Mouse (Mus musculus): ENCODE results near the gene Nsun2.
"Not testable (repeated sequence)": the region's sequence is repeated elsewhere in the genome, so short reads cannot be mapped to it uniquely, and the experiment has no call there.

Nsun2 gene

GRCm38 (mm10) chr13:69553024-69553423 lies 19.5 kb downstream of the Nsun2 start:
- no peak for DNase-seq (ENCODE audit: low spot score in 2 of 2)

- no peak for DNase-seq (ENCODE audit: low spot score in 2 of 2)
Measured at GRCm38 (mm10) chr13:69554255-69554654, 20.7 kb downstream of the Nsun2 start.

DNA sequence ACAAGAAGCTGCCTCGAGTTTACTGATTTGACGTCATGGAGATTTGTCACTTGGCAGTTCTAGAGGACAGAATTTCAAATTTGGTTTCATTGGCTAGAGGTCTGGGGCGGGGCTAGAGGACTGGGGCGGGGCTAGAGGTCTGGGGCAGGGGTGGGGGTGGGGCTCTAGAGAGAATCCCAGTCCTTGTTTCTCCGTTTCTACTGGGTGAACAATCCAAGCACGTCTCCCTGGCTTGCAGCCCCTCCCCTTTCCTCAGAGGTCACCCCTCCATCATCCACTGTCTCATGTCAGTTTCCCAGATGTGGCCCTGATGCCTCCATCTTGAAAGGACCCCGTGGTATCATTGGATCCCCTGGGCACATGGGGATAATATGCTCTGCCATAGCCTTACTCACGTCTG lies 21.5 kb downstream of the Nsun2 start:
- no peak for DNase-seq (ENCODE audit: low spot score in 2 of 2)

- DNase-seq (ENCODE audit: low spot score in 2 of 2): no peak
Measured at GRCm38 (mm10) chr13:69555957-69556482, 22.5 kb downstream of the Nsun2 start.

DNA sequence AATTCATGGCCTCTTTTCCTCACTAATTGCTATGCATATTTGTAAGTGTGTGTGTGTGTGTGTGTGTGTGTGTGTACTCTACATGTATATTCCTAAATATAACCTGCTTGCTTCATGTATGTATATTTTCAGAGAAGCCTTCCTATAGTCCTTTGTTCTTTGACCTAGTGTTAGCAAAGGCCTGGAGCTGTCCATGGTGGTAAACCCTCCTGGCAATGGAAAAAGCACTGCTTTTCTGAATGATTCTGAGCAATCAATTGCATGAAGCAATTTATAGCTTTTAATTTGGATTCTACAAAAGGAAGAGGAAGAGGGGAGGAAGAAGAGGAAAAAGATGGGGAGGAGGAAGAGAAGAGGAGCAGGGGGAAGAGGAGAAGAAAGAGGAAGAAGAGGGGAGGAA lies 23.2 kb downstream of the Nsun2 start:
- DNase-seq (ENCODE audit: low spot score in 2 of 2): no peak

GRCm38 (mm10) chr13:69558098-69558660 lies 24.6 kb downstream of the Nsun2 start:
- no peak for DNase-seq (ENCODE audit: low spot score in 2 of 2)

- DNase-seq (ENCODE audit: low spot score in 2 of 2): no peak
Measured at GRCm38 (mm10) chr13:69559291-69559961, 25.9 kb downstream of the Nsun2 start.

GRCm38 (mm10) chr13:69562004-69562403 lies 28.5 kb downstream of the Nsun2 start:
- no peak for DNase-seq (ENCODE audit: low spot score in 2 of 2)

DNA sequence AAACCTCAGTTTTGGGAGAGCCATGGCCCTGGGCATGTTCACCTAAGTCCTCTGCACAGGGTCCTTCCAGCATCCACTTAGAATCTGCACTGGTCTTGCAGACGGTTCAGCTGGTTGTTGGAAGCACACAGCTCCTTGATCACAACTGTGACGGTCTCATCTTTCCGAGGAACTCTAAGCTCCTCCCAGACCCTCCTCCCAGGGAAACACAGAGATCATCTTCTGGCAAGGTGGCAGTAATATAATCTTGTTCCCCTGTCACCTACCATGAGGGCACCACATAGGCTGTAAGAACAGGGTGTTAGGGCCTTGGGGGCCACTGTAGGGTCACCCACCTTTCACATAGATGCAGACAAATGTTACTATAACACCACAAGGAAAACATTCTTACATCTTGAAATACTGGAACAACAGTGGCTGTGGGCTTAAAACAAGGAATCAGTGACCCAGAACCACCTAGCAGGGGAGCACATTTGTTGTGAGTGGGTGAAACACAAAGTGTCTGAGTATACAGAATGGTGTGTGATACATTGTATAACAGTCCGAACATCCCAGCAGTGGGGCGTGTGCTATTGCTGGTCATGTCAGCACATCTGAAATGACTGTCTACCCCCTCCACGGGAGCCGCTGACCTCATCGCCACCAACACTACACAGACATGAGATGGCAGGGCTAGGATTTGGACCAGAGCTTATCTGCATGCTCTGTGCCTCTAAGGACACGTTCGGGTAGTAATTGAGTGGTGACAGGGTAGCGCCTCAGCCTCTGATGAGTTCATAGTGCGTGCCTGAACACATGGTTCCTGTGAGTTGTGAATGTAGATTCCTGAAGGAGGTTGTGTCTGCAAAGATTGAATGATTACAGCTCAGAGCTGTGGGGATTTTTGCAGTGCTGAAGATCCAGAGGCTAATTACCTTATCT lies 29.4 kb downstream of the Nsun2 start:
- no peak for DNase-seq (ENCODE audit: low spot score in 2 of 2)

GRCm38 (mm10) chr13:69563905-69564304 lies 30.4 kb downstream of the Nsun2 start:
- no peak for DNase-seq (ENCODE audit: low spot score in 2 of 2)

DNA sequence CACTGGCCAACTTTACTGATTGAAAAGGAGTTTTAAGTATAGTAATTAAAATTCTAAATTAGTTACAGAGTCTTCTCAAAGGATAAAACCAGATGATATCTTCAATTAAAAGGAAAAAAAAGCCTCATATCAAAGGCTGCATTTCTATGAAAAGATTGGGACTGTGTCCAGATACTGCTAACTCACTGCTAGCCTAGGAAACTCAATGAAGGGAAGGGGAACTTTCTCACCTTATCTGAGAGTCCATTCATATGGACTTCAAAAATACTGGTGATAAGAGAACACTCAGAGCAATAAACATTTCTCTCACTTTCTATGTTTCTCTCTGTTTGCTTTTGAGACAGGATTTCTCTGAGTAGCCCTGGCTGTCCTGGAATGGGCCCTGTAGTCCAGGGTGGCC lies 31.0 kb downstream of the Nsun2 start:
- no peak for DNase-seq (ENCODE audit: low spot score in 2 of 2)

GRCm38 (mm10) chr13:69565401-69565800 lies 31.9 kb downstream of the Nsun2 start:
- DNase-seq (ENCODE audit: low spot score in 2 of 2): not testable (repeated sequence)

DNA sequence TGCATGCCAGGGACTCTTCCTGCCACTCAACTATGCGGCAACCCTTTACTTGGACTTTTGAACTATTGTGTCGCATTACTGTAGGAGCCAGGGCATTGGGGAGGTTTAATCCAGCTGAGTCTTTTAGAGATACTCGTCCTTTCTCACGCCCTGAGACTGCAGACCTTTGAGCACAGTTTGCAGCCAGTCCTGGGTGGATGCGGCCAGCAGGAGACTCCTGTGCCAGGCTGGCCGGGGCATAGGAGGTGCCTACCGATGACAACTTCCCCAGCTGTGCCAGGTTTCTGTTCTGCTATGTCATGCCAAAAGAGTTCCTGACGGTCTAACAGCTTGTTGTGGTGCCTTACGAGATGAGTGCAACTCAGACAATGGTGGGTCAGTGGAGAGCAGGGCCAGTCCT lies 35.7 kb downstream of the Nsun2 start:
- DNase-seq (ENCODE audit: low spot score in 2 of 2): no peak

DNA sequence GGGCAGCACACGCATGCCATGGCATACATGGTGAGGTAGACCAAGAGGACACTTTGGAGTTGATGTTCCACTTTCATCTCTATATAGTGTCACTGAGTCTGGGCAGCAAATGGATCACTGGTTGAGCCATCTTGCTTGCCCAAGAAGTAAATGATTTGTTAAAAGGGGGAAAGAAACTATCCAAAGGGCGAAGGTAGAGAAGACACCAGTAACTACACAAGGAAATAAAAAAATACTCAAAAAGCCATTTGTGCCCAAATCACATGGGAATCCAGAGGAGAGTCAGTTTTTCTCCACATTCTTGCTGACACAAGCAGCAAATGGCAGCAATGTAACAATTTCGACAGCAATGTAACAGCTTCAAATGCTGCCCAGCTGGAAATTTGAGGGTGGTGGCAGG lies 39.0 kb downstream of the Nsun2 start:
- no peak for DNase-seq (ENCODE audit: low spot score in 2 of 2)

GRCm38 (mm10) chr13:69576676-69577075 lies 43.1 kb downstream of the Nsun2 start:
- no peak for DNase-seq (ENCODE audit: low spot score in 2 of 2)

GRCm38 (mm10) chr13:69577181-69577834 lies 43.8 kb downstream of the Nsun2 start:
- DNase-seq (ENCODE audit: low spot score in 2 of 2): no peak

- DNase-seq (ENCODE audit: low spot score in 2 of 2): no peak
Measured at GRCm38 (mm10) chr13:69582411-69582810, 48.9 kb downstream of the Nsun2 start.

GRCm38 (mm10) chr13:69583591-69583990 lies 50.0 kb downstream of the Nsun2 start:
- DNase-seq (ENCODE audit: low spot score in 2 of 2): no peak

DNA sequence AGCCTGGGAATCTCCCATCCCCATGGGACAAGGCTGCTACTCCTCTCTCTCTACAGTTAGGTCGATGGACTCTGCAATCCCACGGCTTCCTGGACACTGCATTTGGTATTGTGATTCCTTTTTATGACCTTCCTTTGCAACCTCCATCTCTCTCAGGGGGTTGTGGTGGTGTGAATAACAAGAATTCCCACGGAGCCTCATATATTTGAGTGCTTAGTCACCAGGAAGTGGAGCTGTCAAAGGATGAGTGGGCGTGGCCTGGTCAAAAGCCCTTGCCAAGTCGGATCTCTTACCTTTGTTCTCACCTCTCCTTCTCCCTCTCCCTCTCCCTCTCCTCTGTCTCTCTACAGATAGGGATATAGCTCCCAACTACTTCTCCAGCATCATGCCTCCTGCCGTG lies 52.3 kb downstream of the Nsun2 start:
- DNase-seq (ENCODE audit: low spot score in 2 of 2): no peak

- DNase-seq (ENCODE audit: low spot score in 2 of 2): no peak
Measured at GRCm38 (mm10) chr13:69586337-69586736, 52.8 kb downstream of the Nsun2 start.

DNA sequence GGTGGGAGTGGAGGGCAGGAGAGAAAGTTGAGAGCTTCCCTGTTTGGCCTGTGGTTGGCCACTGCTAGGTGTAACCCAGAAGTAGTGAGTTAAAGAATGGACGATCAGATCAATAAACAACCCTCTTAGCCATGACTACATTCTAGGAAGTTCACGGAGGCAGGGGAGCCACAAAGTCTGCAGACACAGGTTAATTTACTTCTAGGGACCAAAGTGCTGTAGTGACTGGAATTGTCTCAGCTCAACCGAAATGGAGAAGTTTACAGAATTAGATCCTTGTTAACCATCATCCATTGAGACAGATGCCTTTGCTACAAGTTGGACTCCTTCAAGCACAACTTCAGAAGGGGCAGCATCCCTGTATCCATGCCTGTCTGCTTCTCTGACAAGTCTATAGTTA lies 54.3 kb downstream of the Nsun2 start:
- no peak for DNase-seq (ENCODE audit: low spot score in 2 of 2)

DNA sequence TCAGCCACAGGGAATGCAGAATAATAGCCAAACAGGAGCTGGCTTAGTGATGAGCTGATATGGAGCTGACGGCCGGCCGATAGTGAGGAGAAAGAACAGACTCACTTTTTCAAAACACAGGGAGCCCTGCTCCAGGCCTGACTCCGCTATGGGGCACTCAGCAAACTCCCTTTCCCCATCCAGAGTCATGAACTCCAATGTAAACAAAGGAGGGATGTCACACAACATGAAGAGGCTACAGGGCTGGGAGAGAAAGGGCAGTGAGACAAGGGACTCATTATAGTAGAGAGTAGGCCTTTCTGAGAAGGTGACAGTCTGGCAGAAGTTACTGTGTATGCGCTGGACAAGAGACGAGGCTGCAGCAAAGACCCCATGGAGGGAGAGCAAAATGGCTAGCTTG lies 54.7 kb downstream of the Nsun2 start:
- no peak for DNase-seq (ENCODE audit: low spot score in 2 of 2)
